Mouse (Mus musculus) mouse trophoblast stem cell (cell line): ENCODE data around the gene Gm11437.

Experiments
- in situ Hi-C, 2 experiments: fragments of 300-500 bp; cut with MseI, MboI; formaldehyde crosslinking; loops; 2 replicates in 1 of 2; 3 replicates in 1 of 2; pipeline ENCODE4 v1.15.1; 2025

Gm11437 gene

GRCm38 (mm10) chr11:84145201-84145798 lies 22.0 kb downstream of the Gm11437 start:
- in situ Hi-C loops: no loop called here

GRCm38 (mm10) chr11:84141752-84142151 lies 25.5 kb downstream of the Gm11437 start:
- in situ Hi-C loops: no loop called here

GRCm38 (mm10) chr11:84136453-84136852 lies 30.8 kb downstream of the Gm11437 start:
- in situ Hi-C loops: no loop called here

GRCm38 (mm10) chr11:84134331-84134860 lies 32.9 kb downstream of the Gm11437 start:
- in situ Hi-C loops: no loop called here

GRCm38 (mm10) chr11:84129799-84130185 lies 37.5 kb downstream of the Gm11437 start:
- in situ Hi-C loops: no loop called here

GRCm38 (mm10) chr11:84128943-84129798 lies 38.1 kb downstream of the Gm11437 start, which contains the start of the genes Tada2a and Acaca:
Gene Tada2a (minus strand): TSS chr11:84129600.
Gene Acaca (plus strand): TSS chr11:84129672.
- in situ Hi-C loops: no loop called here

- in situ Hi-C loops: no loop called here
These were observed 39.3 kb downstream of the Gm11437 start for GRCm38 (mm10) chr11:84127977-84128376.

GRCm38 (mm10) chr11:84121051-84121956 lies 46.0 kb downstream of the Gm11437 start:
- in situ Hi-C loops: no loop called here

GRCm38 (mm10) chr11:84117431-84117830 lies 49.8 kb downstream of the Gm11437 start:
- in situ Hi-C loops: no loop called here

GRCm38 (mm10) chr11:84116221-84116620 lies 51.1 kb downstream of the Gm11437 start:
- in situ Hi-C loops: no loop called here

- in situ Hi-C loops: no loop called here
These were observed 51.6 kb downstream of the Gm11437 start for GRCm38 (mm10) chr11:84115646-84116045.

- in situ Hi-C loops: no loop called here
These were observed 53.7 kb downstream of the Gm11437 start for GRCm38 (mm10) chr11:84113623-84114022.

GRCm38 (mm10) chr11:84107137-84107536 lies 60.1 kb downstream of the Gm11437 start:
- in situ Hi-C loops: no loop called here

GRCm38 (mm10) chr11:84104036-84104435 lies 63.2 kb downstream of the Gm11437 start:
- in situ Hi-C loops: no loop called here

- in situ Hi-C loops: no loop called here
These were observed 66.1 kb downstream of the Gm11437 start for GRCm38 (mm10) chr11:84101182-84101581.
